Mouse (Mus musculus) hindbrain, embryonic 16.5 days (tissue): ENCODE data around the gene Tango6. TPM values are rescaled to one million over a fixed set of nuclear protein-coding genes. Genes with fewer than 3 reads are reported as not detected.
"Not testable (repeated sequence)": the region's sequence is repeated elsewhere in the genome, so short reads cannot be mapped to it uniquely, and the experiment has no call there.

ENCODE experiments used
- ATAC-seq: fragments of 200-750 bp; cut with Nextera tagmentation; 2 replicates; pipeline ENCODE4 v1.8.0; 2017; ENCODE audit warnings: moderate TSS enrichment, moderate library complexity
- H3K27ac ChIP-seq: fragments of 300-500 bp; sonication (generic); 2 replicates; pipeline ENCODE4 v1.5.1; 2014; ENCODE audit warnings: low read depth, mild to moderate bottlenecking, control low read depth, low read length, moderate library complexity
- H3K27me3 ChIP-seq: fragments of 300-500 bp; sonication (generic); replicated peaks from 2 replicates; pipeline ENCODE4 v1.6.1; 2014; ENCODE audit warnings: low read length; ENCODE audit not compliant: control insufficient read depth, insufficient read depth
- H3K36me3 ChIP-seq: fragments of 300-500 bp; sonication (generic); 2 replicates; pipeline ENCODE4 v1.6.1; 2014; ENCODE audit warnings: mild to moderate bottlenecking, low read length, moderate library complexity, mixed read lengths; ENCODE audit not compliant: control insufficient read depth, insufficient read depth
- H3K4me1 ChIP-seq: fragments of 300-500 bp; sonication (generic); 2 replicates; pipeline ENCODE4 v1.6.1; 2014; ENCODE audit warnings: low read depth, low read length; ENCODE audit not compliant: control insufficient read depth, insufficient read depth
- H3K4me2 ChIP-seq: fragments of 300-500 bp; sonication (generic); 2 replicates; pipeline ENCODE4 v1.6.1; 2014; ENCODE audit warnings: mild to moderate bottlenecking, low read length, control low read depth, moderate library complexity
- H3K4me3 ChIP-seq: fragments of 300-500 bp; sonication (generic); 2 replicates; pipeline ENCODE4 v1.5.1; 2014; ENCODE audit warnings: mild to moderate bottlenecking, low read length, control low read depth, moderate library complexity
- H3K9ac ChIP-seq: fragments of 300-500 bp; sonication (generic); 2 replicates; pipeline ENCODE4 v1.6.1; 2014; ENCODE audit warnings: low read depth, mild to moderate bottlenecking, control low read depth, low read length, moderate library complexity
- H3K9me3 ChIP-seq: fragments of 300-500 bp; sonication (generic); 2 replicates; pipeline ENCODE4 v1.6.1; 2014; ENCODE audit warnings: mild to moderate bottlenecking, low read length, moderate library complexity; ENCODE audit not compliant: control insufficient read depth
- WGBS: fragments of 180-500 bp; shearing (Covaris S2); extraction: QIAGEN DNeasy Blood & Tissue Kit; methylation state at CpG from one replicate; pipeline ENCODE4 v1.1.7; 2014; 5-methylcytosine and 5-hydroxymethylcytosine counted together
- polyA plus RNA-seq: library from polyadenylated mRNA; unstranded; fragments of >200 nt; fragmentation: Nextera tagmentation; extraction: Ambion mirVana; gene quantifications from 2 replicates; pipeline ENCODE4 v1.2.1, GENCODE M21; 2015

Tango6 gene
- polyA plus RNA-seq, 1 experiment from 2014 or later, result 5.9 TPM

- Histone ChIP-seq H3K27ac (no peak overlapping the region), H3K4me3 (no peak overlapping the region), H3K36me3 (no peaks in the 10 kb centered on the region), H3K9me3 (no peaks in the 10 kb centered on the region), H3K4me1 (peaks cover 6% of the 10 kb centered on the region), H3K9ac (no peak overlapping the region), H3K27me3 (peaks cover 2% of the 10 kb centered on the region), H3K4me2 (no peak overlapping the region)
- peak; percentile 42; the same call in 1 of the 2 replicates for ATAC-seq
- WGBS, result 66% methylated on average over 9 of the region's 9 CpGs
Measured at GRCm38 (mm10) chr8:106865354-106865753, 182.5 kb downstream of the Tango6 start.

DNA sequence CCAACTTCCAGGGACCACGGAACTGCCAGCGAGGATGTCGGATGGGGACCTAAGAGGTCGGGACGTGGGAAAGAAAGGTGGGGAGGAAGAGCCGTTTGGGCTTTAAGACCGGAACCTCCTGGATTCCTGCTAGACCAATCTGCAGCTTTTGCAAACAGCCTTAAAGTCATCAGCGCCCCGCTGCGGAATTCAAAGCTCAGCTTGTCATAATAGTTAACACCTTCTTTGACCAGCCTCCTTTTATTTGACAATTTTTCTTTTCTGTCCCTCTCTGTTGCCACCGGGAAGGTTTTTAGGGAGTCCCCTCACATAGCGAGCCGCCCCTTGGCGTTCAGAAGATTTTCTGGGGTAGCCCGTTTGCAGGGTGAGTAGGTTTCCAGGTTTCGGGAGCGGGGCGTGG is 187.2 kb downstream of the Tango6 start, which contains the start of gene Has3:
Has3 (plus strand) TSS at position 192 of the 400 bp plus-strand sequence.
- peak within 1 kb of the TSS; percentile 81 for H3K9ac ChIP-seq
- peaks cover 4% of the 10 kb centered on the region; the same call in 1 of the 2 replicates for H3K36me3 ChIP-seq
- peak within 1 kb of the TSS; percentile 72 for H3K27ac ChIP-seq
- peak within 1 kb of the TSS; percentile 71 for H3K4me3 ChIP-seq
- ATAC-seq, result no peak
- peak within 1 kb of the TSS; percentile 98 for H3K4me2 ChIP-seq
- peaks cover 2% of the 10 kb centered on the region for H3K27me3 ChIP-seq
- WGBS, result 1% methylated on average over 18 of the region's 18 CpGs
- H3K9me3 ChIP-seq, result no peaks in the 10 kb centered on the region
- peaks cover 28% of the 10 kb centered on the region for H3K4me1 ChIP-seq

DNA sequence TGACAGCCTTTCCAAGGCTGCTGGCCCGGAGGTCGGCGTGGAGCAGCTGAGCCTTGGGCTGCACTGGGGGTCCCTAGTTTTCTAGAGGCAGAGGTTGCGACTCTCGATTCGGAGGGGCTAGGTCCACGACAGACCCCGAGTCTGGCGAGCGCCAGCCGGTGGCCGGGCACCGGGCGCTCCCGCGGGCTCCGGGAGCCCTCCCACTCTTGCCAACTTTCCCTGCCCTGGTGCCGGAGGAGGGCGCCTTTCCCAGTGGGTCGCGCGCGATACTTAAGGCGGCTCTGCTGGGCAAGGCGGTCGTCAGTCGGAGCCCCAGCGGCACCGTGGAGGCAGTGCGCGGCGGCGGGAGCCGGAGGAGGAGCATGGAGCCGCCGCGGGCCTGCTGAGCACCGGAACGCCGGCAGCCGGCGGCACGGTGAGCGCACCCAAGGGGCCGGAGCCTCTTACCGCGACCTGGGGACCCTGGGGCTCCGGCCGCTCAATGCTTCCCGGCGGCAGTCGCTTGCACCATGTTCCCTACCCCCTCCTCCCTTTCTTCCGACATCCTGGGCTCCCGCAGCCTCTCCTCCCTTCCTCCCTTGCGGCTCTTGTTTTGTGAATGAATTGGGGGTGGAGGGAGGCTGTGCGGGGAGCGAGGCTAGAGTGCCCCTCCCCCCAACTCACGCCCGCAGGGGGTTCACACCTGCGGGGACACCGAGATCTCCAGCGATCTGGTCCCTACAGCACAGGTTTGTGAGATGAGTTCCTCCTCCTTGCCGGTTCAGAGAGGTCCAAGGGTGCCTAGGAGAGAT is 187.9 kb downstream of the Tango6 start:
- under 1% methylated on average over 53 of the region's 63 CpGs for WGBS
- Histone ChIP-seq H3K4me1 (peaks cover 28% of the 10 kb centered on the region), H3K36me3 (peaks cover 4% of the 10 kb centered on the region; the same call in 1 of the 2 replicates), H3K9ac (peak overlapping the region; percentile 81), H3K27me3 (peaks cover 2% of the 10 kb centered on the region), H3K4me2 (peak overlapping the region; percentile 98), H3K27ac (peak overlapping the region; percentile 72), H3K9me3 (no peaks in the 10 kb centered on the region), H3K4me3 (peak overlapping the region; percentile 71)
- peak; percentile 72 for ATAC-seq

- Histone ChIP-seq H3K27ac (peak overlapping the region; percentile 72), H3K9me3 (no peaks in the 10 kb centered on the region), H3K4me2 (peak overlapping the region; percentile 98), H3K9ac (peak overlapping the region; percentile 81), H3K4me3 (peak overlapping the region; percentile 71), H3K4me1 (peaks cover 28% of the 10 kb centered on the region), H3K36me3 (peaks cover 4% of the 10 kb centered on the region; the same call in 1 of the 2 replicates), H3K27me3 (peaks cover 2% of the 10 kb centered on the region)
- peak; percentile 40 for ATAC-seq
- WGBS, result 2% methylated on average over 15 of the region's 15 CpGs
Measured at GRCm38 (mm10) chr8:106871328-106871926, 188.6 kb downstream of the Tango6 start.

- Histone ChIP-seq H3K27ac (peak overlapping the region; percentile 64), H3K9ac (peak overlapping the region; percentile 81), H3K4me1 (peaks cover 28% of the 10 kb centered on the region), H3K27me3 (peaks cover 2% of the 10 kb centered on the region), H3K9me3 (no peaks in the 10 kb centered on the region), H3K4me2 (peak overlapping the region; percentile 98), H3K36me3 (peaks cover 8% of the 10 kb centered on the region; the same call in 1 of the 2 replicates), H3K4me3 (peak overlapping the region; percentile 71)
- under 1% methylated on average over 22 of the region's 22 CpGs for WGBS
- peak; percentile 80 for ATAC-seq
Measured at GRCm38 (mm10) chr8:106871931-106872371, 189.1 kb downstream of the Tango6 start.

- Histone ChIP-seq H3K9ac (peak overlapping the region; percentile 81), H3K4me2 (peak overlapping the region; percentile 98), H3K9me3 (no peaks in the 10 kb centered on the region), H3K27ac (peak overlapping the region; percentile 64), H3K4me1 (peaks cover 28% of the 10 kb centered on the region), H3K4me3 (peak overlapping the region; percentile 71), H3K36me3 (peaks cover 10% of the 10 kb centered on the region; the same call in 1 of the 2 replicates), H3K27me3 (peaks cover 2% of the 10 kb centered on the region)
- ATAC-seq, result 0 out of 2 replicates have a peak, but pooled peaks have one; percentile 38
- WGBS, result 18% methylated on average over 8 of the region's 8 CpGs
Measured at GRCm38 (mm10) chr8:106872454-106873034, 189.7 kb downstream of the Tango6 start.

DNA sequence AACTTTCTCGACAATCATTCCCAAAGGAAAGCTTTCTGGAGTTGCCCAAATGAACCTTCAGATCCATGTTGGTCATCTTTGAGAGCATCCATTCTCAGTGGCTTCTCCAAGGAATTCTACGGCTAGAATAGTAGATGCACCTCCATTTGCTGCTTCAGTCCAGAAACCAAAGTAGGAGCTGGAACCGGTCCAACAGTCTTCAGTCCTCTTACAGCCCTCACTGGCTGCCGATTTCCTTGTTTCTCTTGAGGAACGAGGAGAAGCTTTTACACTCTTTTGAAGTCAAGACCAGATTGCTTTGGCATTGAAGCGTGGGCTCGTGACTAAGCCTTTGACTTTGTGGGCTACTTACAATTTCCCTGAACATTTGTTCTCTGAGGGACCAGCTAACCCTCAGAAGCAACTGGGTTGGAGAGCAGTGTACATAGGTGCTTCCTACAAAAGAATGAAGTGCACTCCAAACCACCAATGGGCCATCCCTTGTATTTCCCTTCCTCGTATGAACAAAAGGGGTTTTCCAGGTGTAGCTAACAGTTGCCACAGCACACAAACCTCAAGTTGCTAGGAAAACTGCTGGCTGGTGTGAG is 197.3 kb downstream of the Tango6 start:
- H3K4me3 ChIP-seq, result no peak overlapping the region
- H3K9ac ChIP-seq, result no peak overlapping the region
- ATAC-seq, result no peak
- H3K36me3 ChIP-seq, result peaks cover 24% of the 10 kb centered on the region
- no peak overlapping the region for H3K27ac ChIP-seq
- no peaks in the 10 kb centered on the region for H3K9me3 ChIP-seq
- WGBS, result 85% methylated on average over 8 of the region's 8 CpGs
- H3K27me3 ChIP-seq, result no peaks in the 10 kb centered on the region
- H3K4me1 ChIP-seq, result no peaks in the 10 kb centered on the region
- H3K4me2 ChIP-seq, result no peak overlapping the region

GRCm38 (mm10) chr8:106884094-106884493 is 201.2 kb downstream of the Tango6 start:
- H3K9ac ChIP-seq, H3K27ac ChIP-seq, H3K27me3 ChIP-seq, H3K9me3 ChIP-seq, H3K4me2 ChIP-seq, ATAC-seq, H3K4me1 ChIP-seq, H3K4me3 ChIP-seq: not testable (repeated sequence)
- H3K36me3 ChIP-seq, result peaks cover 28% of the 10 kb centered on the region
- 92% methylated on average over 11 of the region's 11 CpGs for WGBS
